In genomic region chr11:115747351-115747750, GRCm38 (mm10) we compare ENCODE assay signal across 8 mouse cellular contexts. TPM values are rescaled to one million over a fixed set of nuclear protein-coding genes. Genes with fewer than 3 reads are reported as not detected.
A peak's percentile ranks its signal among the peaks of the same experiment; 100 is the strongest.
DNase-seq lines count a peak whose midpoint lies in the region; ATAC-seq and TF ChIP-seq lines count a peak whose summit lies in the region.

No protein-coding gene starts in this region.

- peaks cover 6% of the 10 kb centered on the region for H3K4me1 ChIP-seq in heart, embryonic 16.5 days (ENCODE audit: control insufficient read depth, insufficient read depth, low read length)
- H3K4me1 ChIP-seq in embryonic facial prominence, embryonic 13.5 days = no peaks in the 10 kb centered on the region
- 0 out of 2 replicates have a peak, but pooled peaks cover 5% of the 10 kb centered on the region for H3K4me1 ChIP-seq in limb, embryonic 10.5 days
- H3K4me1 ChIP-seq in small intestine, adult 2 months (ENCODE audit: control insufficient read depth, insufficient read depth, insufficient read length, low read length) = peaks cover 6% of the 10 kb centered on the region; the same call in 1 of the 2 replicates

- no peaks in the 10 kb centered on the region for H3K36me3 ChIP-seq in heart, embryonic 16.5 days (ENCODE audit: control insufficient read depth, insufficient read depth)
- no peaks in the 10 kb centered on the region for H3K36me3 ChIP-seq in embryonic facial prominence, embryonic 13.5 days
- no peaks in the 10 kb centered on the region for H3K36me3 ChIP-seq in limb, embryonic 10.5 days
- H3K36me3 ChIP-seq in small intestine, adult 2 months (ENCODE audit: control insufficient read depth, insufficient read depth, low read length) = no peaks in the 10 kb centered on the region

- no peak for TF ChIP-seq POLR2A in small intestine, adult 2 months (IDR thresholded peaks at IDR 0.05; ENCODE audit: low read depth, low read length)

- peak overlapping the region; percentile 13 for H3K4me3 ChIP-seq in heart, embryonic 16.5 days (ENCODE audit: low read length)
- H3K4me3 ChIP-seq in embryonic facial prominence, embryonic 13.5 days = peak overlapping the region; percentile 14; the same call in 1 of the 2 replicates
- H3K4me3 ChIP-seq in limb, embryonic 10.5 days = peak overlapping the region; percentile 34
- H3K4me3 ChIP-seq in small intestine, adult 2 months (ENCODE audit: low read depth, low read length) = peak overlapping the region; percentile 17; the same call in 1 of the 2 replicates

- 5% methylated on average over 7 of the region's 15 CpGs for WGBS in heart, embryonic 16.5 days
- WGBS in embryonic facial prominence, embryonic 13.5 days = 11% methylated on average over 14 of the region's 15 CpGs
- 7% methylated on average over 13 of the region's 15 CpGs for WGBS in limb, embryonic 10.5 days
- 17% methylated on average over 15 of the region's 15 CpGs for WGBS in small intestine, adult 2 months

- no peaks in the 10 kb centered on the region for H3K27me3 ChIP-seq in heart, embryonic 16.5 days (ENCODE audit: control insufficient read depth, insufficient read depth, low read length)
- no peaks in the 10 kb centered on the region for H3K27me3 ChIP-seq in embryonic facial prominence, embryonic 13.5 days
- H3K27me3 ChIP-seq in limb, embryonic 10.5 days (ENCODE audit: low read depth, poor library complexity, severe bottlenecking) = no peaks in the 10 kb centered on the region
- H3K27me3 ChIP-seq in small intestine, adult 2 months (ENCODE audit: control insufficient read depth, insufficient read depth, low read length) = no peaks in the 10 kb centered on the region

- 0 out of 2 replicates have a peak overlapping the region, but pooled peaks have one; percentile 8 for H3K9ac ChIP-seq in heart, embryonic 16.5 days (ENCODE audit: low read length)
- H3K9ac ChIP-seq in embryonic facial prominence, embryonic 13.5 days = 0 out of 2 replicates have a peak overlapping the region, but pooled peaks have one; percentile 7

- peak overlapping the region; percentile 46; the same call in 1 of the 2 replicates for H3K4me2 ChIP-seq in heart, embryonic 16.5 days (ENCODE audit: low read depth, low read length)
- peak overlapping the region; percentile 40 for H3K4me2 ChIP-seq in embryonic facial prominence, embryonic 13.5 days

- H3K9me3 ChIP-seq in heart, embryonic 16.5 days (replicated peaks; ENCODE audit: control insufficient read depth, low read length) = no peaks in the 10 kb centered on the region
- H3K9me3 ChIP-seq in embryonic facial prominence, embryonic 13.5 days = no peaks in the 10 kb centered on the region
- H3K9me3 ChIP-seq in limb, embryonic 10.5 days (replicated peaks) = no peaks in the 10 kb centered on the region

- no peak overlapping the region for H3K27ac ChIP-seq in heart, embryonic 16.5 days (ENCODE audit: low read length)
- H3K27ac ChIP-seq in embryonic facial prominence, embryonic 13.5 days = no peak overlapping the region
- 0 out of 2 replicates have a peak overlapping the region, but pooled peaks have one; percentile 25 for H3K27ac ChIP-seq in limb, embryonic 10.5 days
- no peak overlapping the region for H3K27ac ChIP-seq in small intestine, adult 2 months (ENCODE audit: insufficient read depth, low read depth, low read length)

- TF ChIP-seq CTCF in small intestine, adult 2 months (IDR thresholded peaks at IDR 0.05; ENCODE audit: extremely low read depth, insufficient read length, insufficient replicate concordance, low read depth, low read length) = no peak

- no peak for ATAC-seq in heart, embryonic 16.5 days (replicated peaks; ENCODE audit: extremely low read depth, insufficient read depth, low FRiP score)
- no peak for ATAC-seq in embryonic facial prominence, embryonic 13.5 days (ENCODE audit: insufficient number of reproducible peaks, insufficient read depth, low FRiP score, low TSS enrichment, low read depth)

- DNase-seq in heart, adult 18-20 months = no peak
- no peak for DNase-seq in limb, embryonic 10.5 days (ENCODE audit: low spot score)
- no peak for DNase-seq in adrenal gland, postnatal 10 days
- no peak for DNase-seq in adrenal gland, adult 2 months
- no peak for DNase-seq in kidney, postnatal 14 days

RNA-seq across cellular contexts. Expression of gene Tmem94, which starts 17.9 kb away (rescaled TPM):
- 36.8 and 43.1 TPM in 2 replicates for polyA plus RNA-seq in heart, embryonic 16.5 days (2015; fragmentation: Nextera tagmentation; extraction: Ambion mirVana)
- 100 to 1,000 TPM in 1 of 2 experiments, 10 to 100 TPM in 1; 96.6 to 104 TPM for total RNA-seq in heart, adult 18-20 months (2021)
- polyA plus RNA-seq in embryonic facial prominence, embryonic 13.5 days (2015; fragmentation: Nextera tagmentation; extraction: Ambion mirVana) = 24.8 and 24.9 TPM in 2 replicates
- polyA plus RNA-seq in limb, embryonic 10.5 days (2016; fragmentation: Nextera tagmentation; extraction: Ambion mirVana) = 30.6 and 37.7 TPM in 2 replicates
- polyA plus RNA-seq in small intestine, adult 2 months (2012; rRNA removed) = 48.2 and 132 TPM in 2 replicates
- 10 to 100 TPM; 62.0 to 79.6 TPM for total RNA-seq in adrenal gland, postnatal 10 days (2021)
- total RNA-seq in adrenal gland, adult 2 months (2021) = 10 to 100 TPM; 70.6 to 85.9 TPM
- 158 and 165 TPM in 2 replicates for polyA plus RNA-seq in adrenal gland, adult 2 months (2012; rRNA removed)

RNA-seq across cellular contexts. Expression of gene Grb2, which starts 39.0 kb away (rescaled TPM):
- 103 and 118 TPM in 2 replicates for polyA plus RNA-seq in heart, embryonic 16.5 days (2015; fragmentation: Nextera tagmentation; extraction: Ambion mirVana)
- 100 to 1,000 TPM in 1 of 2 experiments, 10 to 100 TPM in 1; 98.4 to 111 TPM for total RNA-seq in heart, adult 18-20 months (2021)
- 77.7 and 108 TPM in 2 replicates for polyA plus RNA-seq in embryonic facial prominence, embryonic 13.5 days (2015; fragmentation: Nextera tagmentation; extraction: Ambion mirVana)
- polyA plus RNA-seq in limb, embryonic 10.5 days (2016; fragmentation: Nextera tagmentation; extraction: Ambion mirVana) = 77.2 and 87.8 TPM in 2 replicates
- polyA plus RNA-seq in small intestine, adult 2 months (2012; rRNA removed) = 13.0 and 34.8 TPM in 2 replicates
- 100 to 1,000 TPM in 1 of 2 experiments, 10 to 100 TPM in 1; 99.1 to 104 TPM for total RNA-seq in adrenal gland, postnatal 10 days (2021)
- total RNA-seq in adrenal gland, adult 2 months (2021) = 100 to 1,000 TPM; 136 to 162 TPM
- polyA plus RNA-seq in adrenal gland, adult 2 months (2012; rRNA removed) = 41.2 and 50.8 TPM in 2 replicates
